Mouse (Mus musculus): ENCODE measurements at regions not wholly inside any gene's neighbourhood (a gene's known extent, or its start where the extent isn't known, plus 50 kb on each side); places are given as distances from the start of the nearest gene placed in this dataset.

GRCm38 (mm10) chrX:166981003-166981402 is 228.1 kb downstream of the Tmsb4x start:
- no peak for ATAC-seq (replicated peaks; ENCODE audit: poor library complexity)

DNA sequence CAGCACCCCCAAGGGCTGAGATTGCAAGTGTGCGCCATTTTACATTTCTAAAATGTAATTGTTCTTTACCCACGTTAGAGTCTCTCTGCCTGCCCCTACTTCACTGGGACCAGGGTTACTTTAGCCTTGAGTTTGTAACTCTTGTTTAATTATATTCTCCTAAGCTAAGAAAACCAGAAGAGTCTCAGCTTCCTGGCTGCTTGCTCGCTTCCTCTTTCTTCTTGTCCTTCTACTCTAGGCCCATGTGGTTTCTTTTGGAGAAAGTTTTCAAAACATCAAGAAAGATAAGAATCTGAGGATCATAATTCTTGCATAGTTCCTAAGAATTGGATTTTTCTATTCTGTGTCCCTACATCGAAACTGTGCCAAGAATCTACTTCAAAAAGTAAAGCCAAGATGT is 228.6 kb downstream of the Tmsb4x start:
- ATAC-seq (replicated peaks; ENCODE audit: poor library complexity), result peak; percentile 61; the same call in 1 of the 2 replicates

GRCm38 (mm10) chrX:166977029-166977428 is 232.1 kb downstream of the Tmsb4x start:
- ATAC-seq (replicated peaks; ENCODE audit: poor library complexity), result no peak

DNA sequence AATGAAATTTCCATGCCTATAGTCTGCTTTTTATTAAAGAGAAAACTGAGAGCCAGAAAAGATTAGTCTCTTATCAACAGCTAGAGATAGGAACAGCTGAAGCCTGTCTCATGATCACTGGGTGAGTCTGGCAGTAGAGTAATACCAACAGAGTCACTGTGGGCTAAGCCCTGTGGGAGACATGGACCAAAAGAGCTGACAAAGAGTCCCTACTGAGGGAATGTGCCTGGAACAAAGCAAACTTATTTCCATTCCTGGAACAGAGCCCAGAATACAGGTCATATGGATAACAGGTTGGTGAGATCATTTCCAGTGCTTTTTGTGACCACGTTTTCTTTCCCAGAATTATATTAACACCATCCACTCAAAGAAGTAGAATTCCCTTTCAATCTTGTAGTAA is 237.4 kb downstream of the Tmsb4x start:
- ATAC-seq (replicated peaks; ENCODE audit: poor library complexity), result no peak

DNA sequence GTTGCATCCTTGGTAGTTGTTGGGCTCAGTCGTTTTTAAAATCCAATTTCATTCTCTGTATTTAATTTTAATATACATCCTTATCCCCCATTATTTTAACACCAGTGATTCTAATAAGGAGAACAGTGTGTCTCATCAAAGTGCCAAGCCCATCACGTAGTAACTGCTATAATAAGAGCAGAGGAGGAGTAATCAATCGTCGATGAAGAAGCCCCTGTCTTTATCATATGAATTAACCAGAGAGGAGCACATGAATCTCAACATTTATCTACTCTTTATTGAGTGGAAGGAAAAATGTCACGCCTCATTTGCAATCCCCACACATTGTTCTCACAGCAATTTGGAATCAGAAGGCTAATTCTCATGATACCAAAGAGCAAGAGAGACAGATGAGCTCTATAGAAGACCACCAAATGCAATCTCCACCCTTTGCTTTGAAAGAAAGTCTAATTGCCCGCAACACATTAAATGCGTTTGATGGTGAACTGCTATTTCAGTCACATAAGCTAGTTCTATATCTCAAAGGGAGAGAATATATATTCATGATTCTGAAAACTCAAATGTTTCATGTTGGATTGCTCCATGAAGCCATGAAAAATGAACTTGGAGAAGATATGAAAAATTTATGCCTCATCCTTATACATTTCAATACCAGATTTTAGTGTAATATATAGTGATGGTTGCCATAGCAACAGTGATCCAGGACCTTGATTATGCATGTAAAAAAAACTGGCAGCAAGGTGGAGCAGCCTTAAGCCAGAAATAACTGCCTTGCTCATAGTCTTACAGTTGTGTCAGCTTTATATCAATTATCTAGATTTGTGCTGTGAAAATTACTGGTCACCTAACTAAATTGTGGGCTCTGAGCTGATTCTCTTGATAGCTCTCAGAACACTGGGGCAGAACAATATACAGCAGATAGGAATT is 244.2 kb downstream of the Tmsb4x start:
- no peak for ATAC-seq (replicated peaks; ENCODE audit: poor library complexity)

- peak; percentile 85 for ATAC-seq (replicated peaks; ENCODE audit: poor library complexity)
These were observed 256.5 kb downstream of the Tmsb4x start for GRCm38 (mm10) chrX:166952528-166953189.

DNA sequence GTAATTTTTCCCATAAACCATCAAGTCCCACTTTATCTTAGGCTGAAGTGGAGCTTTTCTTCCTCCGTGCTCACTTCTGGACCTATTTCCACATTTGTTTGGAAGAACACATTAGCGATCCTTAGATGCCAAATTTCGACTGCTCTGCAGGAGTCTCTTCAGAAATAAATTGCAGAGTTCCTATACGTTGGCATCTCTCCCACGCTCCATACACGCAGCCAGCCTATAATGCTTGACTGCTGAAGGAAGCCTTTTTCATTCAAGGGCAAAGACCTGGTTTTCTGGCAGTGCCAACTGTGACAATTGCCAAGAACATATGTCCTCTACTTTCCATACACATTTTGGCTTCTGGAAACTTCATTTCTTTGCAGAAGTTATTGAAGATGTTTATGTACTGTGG is 258.1 kb downstream of the Tmsb4x start:
- no peak for ATAC-seq (replicated peaks; ENCODE audit: poor library complexity)

DNA sequence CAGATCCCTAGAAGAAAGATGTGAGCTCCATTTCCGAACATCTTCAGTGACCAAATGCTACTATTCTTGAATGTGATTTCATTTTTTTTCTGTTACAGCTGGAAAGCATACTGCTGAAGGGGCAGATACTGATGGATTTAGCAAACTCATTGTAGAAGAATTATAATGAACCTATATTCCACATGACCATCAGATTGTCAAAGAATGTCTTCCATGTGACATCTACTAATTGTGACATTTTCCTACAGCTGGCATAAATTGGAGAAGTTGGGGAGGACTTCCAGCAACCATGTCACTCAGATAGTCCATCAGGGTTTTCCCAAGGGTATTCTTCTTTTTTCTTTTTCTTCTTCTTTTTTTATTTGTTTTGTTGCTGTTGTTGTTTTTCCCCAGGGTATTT is 263.2 kb downstream of the Tmsb4x start:
- ATAC-seq (replicated peaks; ENCODE audit: poor library complexity), result peak; percentile 65

GRCm38 (mm10) chrX:166945476-166945875 is 263.6 kb downstream of the Tmsb4x start:
- peak; percentile 88 for ATAC-seq (replicated peaks; ENCODE audit: poor library complexity)

- ATAC-seq (replicated peaks; ENCODE audit: poor library complexity), result no peak
These were observed 275.3 kb downstream of the Tmsb4x start for GRCm38 (mm10) chrX:166933766-166934165.

GRCm38 (mm10) chrX:166932472-166932871 is 276.6 kb downstream of the Tmsb4x start:
- no peak for ATAC-seq (replicated peaks; ENCODE audit: poor library complexity)

GRCm38 (mm10) chrX:166931048-166931447 is 278.1 kb downstream of the Tmsb4x start:
- no peak for ATAC-seq (replicated peaks; ENCODE audit: poor library complexity)

- ATAC-seq (replicated peaks; ENCODE audit: poor library complexity), result no peak
These were observed 279.2 kb downstream of the Tmsb4x start for GRCm38 (mm10) chrX:166929716-166930420.

DNA sequence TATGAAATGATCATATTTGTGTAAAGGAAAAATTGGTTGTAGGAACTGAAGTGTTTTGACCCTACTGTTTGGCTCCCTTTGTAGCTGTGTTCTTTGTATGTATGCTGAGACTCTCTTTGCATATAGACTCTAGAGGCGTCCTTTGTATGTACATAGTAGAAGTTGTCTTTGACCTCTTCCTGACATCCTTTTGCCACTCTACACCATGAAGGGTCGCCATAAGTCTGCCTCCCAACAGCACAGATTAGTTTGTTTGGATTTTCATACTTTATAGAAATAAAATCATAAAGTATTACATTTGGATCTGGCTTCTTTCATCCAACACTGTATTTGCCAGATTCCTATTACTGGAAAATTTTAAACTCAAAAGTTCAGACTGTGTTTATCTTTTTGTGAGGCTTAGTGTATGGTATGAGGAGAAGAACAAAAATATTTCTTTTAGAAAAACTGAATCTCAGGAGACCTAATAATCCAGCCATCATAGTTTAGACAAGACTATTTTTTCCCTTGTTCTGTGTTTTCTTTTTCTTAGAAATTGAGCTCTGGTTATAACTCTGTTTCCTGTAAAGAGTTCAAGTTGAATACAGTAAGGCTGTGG is 293.7 kb downstream of the Tmsb4x start:
- ATAC-seq (replicated peaks; ENCODE audit: poor library complexity), result no peak

- no peak for ATAC-seq (replicated peaks; ENCODE audit: poor library complexity)
These were observed 302.5 kb downstream of the Tmsb4x start for GRCm38 (mm10) chrX:166906602-166907001.

- no peak for ATAC-seq (replicated peaks; ENCODE audit: poor library complexity)
These were observed 308.4 kb downstream of the Tmsb4x start for GRCm38 (mm10) chrX:166900761-166901160.

DNA sequence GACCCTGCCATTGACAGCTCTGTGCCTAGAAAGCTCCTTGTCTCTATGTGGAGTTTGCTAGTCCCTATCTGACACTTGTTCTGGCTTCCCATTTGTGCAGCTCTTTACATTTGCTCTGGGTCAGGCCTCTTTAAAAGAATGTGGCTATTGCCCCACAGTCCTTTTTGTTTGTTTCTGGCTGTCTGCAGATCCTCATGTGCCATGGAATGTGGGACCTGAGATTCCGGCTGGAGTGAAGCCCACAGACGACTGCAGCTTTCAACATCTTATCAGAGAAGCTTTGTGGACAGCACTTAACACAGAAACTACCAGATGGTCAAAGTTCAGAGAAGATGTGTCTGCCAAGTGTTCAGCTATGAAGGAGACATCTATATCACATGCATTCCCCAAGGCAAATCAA is 309.7 kb upstream of the Egfl6 start:
- no peak for ATAC-seq (replicated peaks; ENCODE audit: poor library complexity)

- no peak for ATAC-seq (replicated peaks; ENCODE audit: poor library complexity)
These were observed 300.9 kb upstream of the Egfl6 start for GRCm38 (mm10) chrX:166886417-166886816.

DNA sequence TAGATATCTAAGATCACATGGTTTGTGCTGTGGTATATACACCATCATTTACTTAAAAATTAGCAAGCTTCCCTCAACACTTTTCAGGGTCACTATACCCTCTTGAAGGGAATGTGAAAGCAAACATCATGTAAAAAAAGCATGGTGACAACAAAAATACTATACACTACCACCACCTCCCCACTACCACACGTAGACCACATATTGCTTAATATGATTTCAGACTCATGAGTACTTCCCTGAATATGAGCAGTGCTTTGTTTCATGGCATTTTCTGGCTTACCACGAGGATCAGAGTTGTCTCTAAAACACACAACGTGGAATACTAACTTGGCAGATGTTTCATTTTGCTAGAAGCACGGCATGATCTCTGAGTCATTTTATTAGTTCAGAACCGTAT is 284.0 kb upstream of the Egfl6 start:
- ATAC-seq (replicated peaks; ENCODE audit: poor library complexity), result peak; percentile 61

- no peak for ATAC-seq (replicated peaks; ENCODE audit: poor library complexity)
These were observed 282.2 kb upstream of the Egfl6 start for GRCm38 (mm10) chrX:166867692-166868091.

Measured in megakaryocyte progenitor cell, adult 5-6 weeks (primary cell).